Mouse (Mus musculus) intestine, postnatal 0 days (tissue): Measurements from ENCODE around the gene Zfp281. TPM values are rescaled to one million over a fixed set of nuclear protein-coding genes. Genes with fewer than 3 reads are reported as not detected.

ENCODE experiments used
- ATAC-seq: fragments of 200-750 bp; cut with Nextera tagmentation; 2 replicates; pipeline ENCODE4 v1.8.0; 2017; ENCODE audit warnings: mild to moderate bottlenecking, moderate TSS enrichment, moderate library complexity
- H3K27ac ChIP-seq: fragments of 300-500 bp; sonication (generic); 2 replicates; pipeline ENCODE4 v1.5.1; 2014; ENCODE audit warnings: mild to moderate bottlenecking, low read depth, low read length, moderate library complexity
- H3K27me3 ChIP-seq: fragments of 300-500 bp; sonication (generic); replicated peaks from 2 replicates; pipeline ENCODE4 v1.6.1; 2014; ENCODE audit warnings: low read length, mixed read lengths; ENCODE audit not compliant: control insufficient read depth, insufficient read depth
- H3K36me3 ChIP-seq: fragments of 300-500 bp; sonication (generic); 2 replicates; pipeline ENCODE4 v1.6.1; 2014; ENCODE audit warnings: mild to moderate bottlenecking, moderate library complexity; ENCODE audit not compliant: control insufficient read depth, insufficient read depth
- H3K4me1 ChIP-seq: fragments of 300-500 bp; sonication (generic); replicated peaks from 2 replicates; pipeline ENCODE4 v1.6.1; 2014; ENCODE audit warnings: antibody characterized with exemption, low read length, mixed read lengths; ENCODE audit not compliant: control insufficient read depth, insufficient read depth
- H3K4me2 ChIP-seq: fragments of 300-500 bp; sonication (generic); replicated peaks from 2 replicates; pipeline ENCODE4 v1.6.1; 2014; ENCODE audit warnings: low read depth, mild to moderate bottlenecking, moderate library complexity
- H3K4me3 ChIP-seq: fragments of 300-500 bp; sonication (generic); 2 replicates; pipeline ENCODE4 v1.5.1; 2014; ENCODE audit warnings: low read depth, low read length
- H3K9ac ChIP-seq: fragments of 300-500 bp; sonication (generic); 2 replicates; pipeline ENCODE4 v1.6.1; 2014; ENCODE audit warnings: mild to moderate bottlenecking, low read depth, low read length
- H3K9me3 ChIP-seq: fragments of 300-500 bp; sonication (generic); 2 replicates; pipeline ENCODE4 v1.6.1; 2016; ENCODE audit warnings: mixed run types; ENCODE audit not compliant: control insufficient read depth
- CTCF ChIP-seq: sonication (generic); IDR thresholded peaks from 2 replicates; pipeline ENCODE4 v1.5.1; 2016; ENCODE audit warnings: low read depth, mild to moderate bottlenecking, control low read depth, antibody characterized with exemption, moderate library complexity
- WGBS: fragments of 180-500 bp; shearing (Covaris S2); extraction: QIAGEN DNeasy Blood & Tissue Kit; methylation state at CpG from one replicate; pipeline ENCODE4 v1.1.7; 2014; 5-methylcytosine and 5-hydroxymethylcytosine counted together
- polyA plus RNA-seq: library from polyadenylated mRNA; unstranded; fragments of >200 nt; fragmentation: Nextera tagmentation; extraction: Ambion mirVana; gene quantifications from 2 replicates; pipeline ENCODE4 v1.2.1, GENCODE M21; 2015

Zfp281 gene
- polyA plus RNA-seq, 1 experiment from 2014 or later, result 7.2 TPM

- H3K36me3 ChIP-seq, result no peaks in the 10 kb centered on the region
- H3K27ac ChIP-seq, result peak overlapping the region; percentile 87
- no peaks in the 10 kb centered on the region for H3K27me3 ChIP-seq
- ATAC-seq, result peak; percentile 59
- 0 out of 2 replicates have a peak, but pooled peaks cover 9% of the 10 kb centered on the region for H3K4me1 ChIP-seq
- H3K4me2 ChIP-seq, result peak overlapping the region; percentile 90
- H3K9me3 ChIP-seq, result no peaks in the 10 kb centered on the region
- peak; percentile 42; the same call in 1 of the 2 replicates for TF ChIP-seq CTCF
- H3K9ac ChIP-seq, result peak overlapping the region; percentile 95
- WGBS, result 2% methylated on average over 74 of the region's 92 CpGs
- peak overlapping the region; percentile 91 for H3K4me3 ChIP-seq
Measured at GRCm38 (mm10) chr1:136625019-136625895, 556 bp downstream of the Zfp281 start.

- Histone ChIP-seq H3K27me3 (no peaks in the 10 kb centered on the region), H3K4me1 (0 out of 2 replicates have a peak, but pooled peaks cover 9% of the 10 kb centered on the region), H3K36me3 (no peaks in the 10 kb centered on the region), H3K27ac (no peak overlapping the region), H3K9ac (no peak overlapping the region; the same call in 1 of the 2 replicates), H3K4me3 (peak overlapping the region; percentile 91), H3K9me3 (no peaks in the 10 kb centered on the region), H3K4me2 (peak overlapping the region; percentile 90)
- 82% methylated on average over 7 of the region's 7 CpGs for WGBS
- no peak for ATAC-seq
- TF ChIP-seq CTCF, result no peak
Measured at GRCm38 (mm10) chr1:136626141-136626540, 1.4 kb downstream of the Zfp281 start.

GRCm38 (mm10) chr1:136626756-136627155 is 2.1 kb downstream of the Zfp281 start:
- no peak for TF ChIP-seq CTCF
- WGBS, result 91% methylated on average over 5 of the region's 5 CpGs
- no peaks in the 10 kb centered on the region for H3K27me3 ChIP-seq
- no peaks in the 10 kb centered on the region for H3K36me3 ChIP-seq
- H3K4me3 ChIP-seq, result no peak overlapping the region
- H3K9ac ChIP-seq, result no peak overlapping the region
- no peak overlapping the region for H3K27ac ChIP-seq
- no peak overlapping the region for H3K4me2 ChIP-seq
- no peak for ATAC-seq
- no peaks in the 10 kb centered on the region for H3K9me3 ChIP-seq
- H3K4me1 ChIP-seq, result 0 out of 2 replicates have a peak, but pooled peaks cover 9% of the 10 kb centered on the region

GRCm38 (mm10) chr1:136627591-136627990 is 2.9 kb downstream of the Zfp281 start:
- Histone ChIP-seq H3K36me3 (no peaks in the 10 kb centered on the region), H3K9ac (no peak overlapping the region), H3K9me3 (no peaks in the 10 kb centered on the region), H3K4me1 (0 out of 2 replicates have a peak, but pooled peaks cover 9% of the 10 kb centered on the region), H3K27me3 (no peaks in the 10 kb centered on the region), H3K27ac (no peak overlapping the region), H3K4me2 (peak overlapping the region; percentile 21; the same call in 1 of the 2 replicates), H3K4me3 (no peak overlapping the region)
- TF ChIP-seq CTCF, result no peak
- WGBS, result 80% methylated on average over 5 of the region's 5 CpGs
- ATAC-seq, result no peak

- Histone ChIP-seq H3K36me3 (no peaks in the 10 kb centered on the region), H3K4me2 (no peak overlapping the region), H3K4me1 (0 out of 2 replicates have a peak, but pooled peaks cover 3% of the 10 kb centered on the region), H3K4me3 (no peak overlapping the region), H3K9ac (no peak overlapping the region), H3K27me3 (no peaks in the 10 kb centered on the region), H3K9me3 (no peaks in the 10 kb centered on the region), H3K27ac (no peak overlapping the region)
- 32% methylated on average over 3 of the region's 3 CpGs for WGBS
- no peak for ATAC-seq
- no peak for TF ChIP-seq CTCF
Measured at GRCm38 (mm10) chr1:136632891-136633290, 8.2 kb downstream of the Zfp281 start.

GRCm38 (mm10) chr1:136635644-136636043 is 10.9 kb downstream of the Zfp281 start:
- 82% methylated on average over 6 of the region's 6 CpGs for WGBS
- Histone ChIP-seq H3K4me1 (no peaks in the 10 kb centered on the region), H3K27ac (no peak overlapping the region), H3K36me3 (no peaks in the 10 kb centered on the region), H3K9ac (no peak overlapping the region), H3K9me3 (no peaks in the 10 kb centered on the region), H3K4me3 (no peak overlapping the region), H3K27me3 (no peaks in the 10 kb centered on the region), H3K4me2 (no peak overlapping the region)
- no peak for ATAC-seq
- TF ChIP-seq CTCF, result no peak
